Mouse (Mus musculus) midbrain, embryonic 13.5 days (tissue): Measurements from ENCODE around the gene Elovl1. TPM values are rescaled to one million over a fixed set of nuclear protein-coding genes. Genes with fewer than 3 reads are reported as not detected.

Source experiments
- ATAC-seq: fragments of 200-750 bp; cut with Nextera tagmentation; 2 replicates; pipeline ENCODE4 v1.8.0; 2017; ENCODE audit warnings: mild to moderate bottlenecking, moderate TSS enrichment, moderate library complexity
- H3K27ac ChIP-seq: fragments of 300-500 bp; sonication (generic); 2 replicates; pipeline ENCODE4 v1.5.1; 2015; ENCODE audit warnings: inconsistent platforms, mild to moderate bottlenecking, moderate library complexity
- H3K27me3 ChIP-seq: fragments of 300-500 bp; sonication (generic); 2 replicates; pipeline ENCODE4 v1.6.1; 2015; ENCODE audit warnings: mild to moderate bottlenecking, inconsistent platforms
- H3K36me3 ChIP-seq: fragments of 300-500 bp; sonication (generic); 2 replicates; pipeline ENCODE4 v1.6.1; 2015; ENCODE audit warnings: mild to moderate bottlenecking, inconsistent platforms
- H3K4me1 ChIP-seq: fragments of 300-500 bp; sonication (generic); replicated peaks from 2 replicates; pipeline ENCODE4 v1.6.1; 2015; ENCODE audit warnings: inconsistent platforms
- H3K4me2 ChIP-seq: fragments of 300-500 bp; sonication (generic); replicated peaks from 2 replicates; pipeline ENCODE4 v1.6.1; 2015; ENCODE audit warnings: moderate library complexity, mild to moderate bottlenecking, inconsistent platforms
- H3K4me3 ChIP-seq: fragments of 300-500 bp; sonication (generic); replicated peaks from 2 replicates; pipeline ENCODE4 v1.5.1; 2015; ENCODE audit warnings: mild to moderate bottlenecking, inconsistent platforms
- H3K9ac ChIP-seq: fragments of 300-500 bp; sonication (generic); replicated peaks from 2 replicates; pipeline ENCODE4 v1.6.1; 2015; ENCODE audit warnings: mild to moderate bottlenecking, inconsistent platforms
- H3K9me3 ChIP-seq: fragments of 300-500 bp; sonication (generic); 2 replicates; pipeline ENCODE4 v1.6.1; 2016; ENCODE audit warnings: mild to moderate bottlenecking, inconsistent platforms
- WGBS: fragments of 180-500 bp; shearing (Covaris S2); methylation state at CpG from one replicate; pipeline ENCODE4 v1.1.7; 2015; 5-methylcytosine and 5-hydroxymethylcytosine counted together
- polyA plus RNA-seq: library from polyadenylated mRNA; unstranded; fragments of >200 nt; fragmentation: Nextera tagmentation; extraction: Ambion mirVana; gene quantifications from 2 replicates; pipeline ENCODE4 v1.2.1, GENCODE M21; 2015

Elovl1 gene
- polyA plus RNA-seq, result 25.8 and 25.9 TPM in 2 replicates

GRCm38 (mm10) chr4:118427768-118428451 is at the start of gene Elovl1:
Elovl1 (plus strand) TSS chr4:118428093.
- no peaks in the 10 kb centered on the region for H3K9me3 ChIP-seq
- ATAC-seq, result peak; percentile 95
- under 1% methylated on average over 22 of the region's 31 CpGs for WGBS

GRCm38 (mm10) chr4:118383271-118383670 is 44.6 kb upstream of the Elovl1 start:
- Histone ChIP-seq H3K27ac (no peak overlapping the region), H3K4me2 (no peak overlapping the region), H3K9ac (no peak overlapping the region), H3K4me1 (no peaks in the 10 kb centered on the region), H3K4me3 (no peak overlapping the region), H3K27me3 (no peaks in the 10 kb centered on the region), H3K9me3 (no peaks in the 10 kb centered on the region), H3K36me3 (peaks cover 97% of the 10 kb centered on the region)
- no peak for ATAC-seq
- WGBS, result 92% methylated on average over 7 of the region's 7 CpGs

More at GRCm38 (mm10) chr4:118427768-118428451, at the start of gene Elovl1:
- Histone ChIP-seq H3K27ac (peak within 1 kb of the TSS; percentile 70), H3K27me3 (no peaks in the 10 kb centered on the region), H3K4me3 (peak within 1 kb of the TSS; percentile 57), H3K36me3 (peaks cover 36% of the 10 kb centered on the region), H3K9ac (peak within 1 kb of the TSS; percentile 78), H3K4me2 (peak within 1 kb of the TSS; percentile 62), H3K4me1 (peaks cover 30% of the 10 kb centered on the region)

GRCm38 (mm10) chr4:118387316-118387715 is 40.6 kb upstream of the Elovl1 start:
- WGBS, result 91% methylated on average over 8 of the region's 8 CpGs
- peaks cover 100% of the 10 kb centered on the region for H3K36me3 ChIP-seq
- no peaks in the 10 kb centered on the region for H3K4me1 ChIP-seq
- no peak overlapping the region for H3K27ac ChIP-seq
- H3K9me3 ChIP-seq, result no peaks in the 10 kb centered on the region
- no peaks in the 10 kb centered on the region for H3K27me3 ChIP-seq
- no peak for ATAC-seq
- H3K4me2 ChIP-seq, result no peak overlapping the region
- no peak overlapping the region for H3K4me3 ChIP-seq
- no peak overlapping the region for H3K9ac ChIP-seq

- no peak for ATAC-seq
These were observed 37.7 kb upstream of the Elovl1 start for GRCm38 (mm10) chr4:118390146-118390545.

GRCm38 (mm10) chr4:118394505-118394904 is 33.4 kb upstream of the Elovl1 start:
- Histone ChIP-seq H3K9ac (no peak overlapping the region), H3K4me3 (no peak overlapping the region)

More at GRCm38 (mm10) chr4:118390146-118390545, 37.7 kb upstream of the Elovl1 start:
- WGBS, result 92% methylated on average over 11 of the region's 11 CpGs
- Histone ChIP-seq H3K4me1 (no peaks in the 10 kb centered on the region), H3K27ac (no peak overlapping the region), H3K4me2 (no peak overlapping the region), H3K36me3 (peaks cover 100% of the 10 kb centered on the region), H3K9ac (no peak overlapping the region), H3K4me3 (no peak overlapping the region), H3K9me3 (no peaks in the 10 kb centered on the region), H3K27me3 (no peaks in the 10 kb centered on the region)

GRCm38 (mm10) chr4:118395289-118395688 is 32.6 kb upstream of the Elovl1 start:
- Histone ChIP-seq H3K4me2 (no peak overlapping the region), H3K27ac (no peak overlapping the region), H3K4me1 (no peaks in the 10 kb centered on the region), H3K9me3 (no peaks in the 10 kb centered on the region), H3K9ac (no peak overlapping the region), H3K36me3 (peaks cover 98% of the 10 kb centered on the region), H3K27me3 (no peaks in the 10 kb centered on the region), H3K4me3 (no peak overlapping the region)
- no peak for ATAC-seq
- 90% methylated on average over 4 of the region's 4 CpGs for WGBS

More at GRCm38 (mm10) chr4:118394505-118394904, 33.4 kb upstream of the Elovl1 start:
- no peak overlapping the region for H3K4me2 ChIP-seq
- H3K36me3 ChIP-seq, result peaks cover 98% of the 10 kb centered on the region
- no peak overlapping the region for H3K27ac ChIP-seq
- H3K4me1 ChIP-seq, result no peaks in the 10 kb centered on the region
- 96% methylated on average over 6 of the region's 6 CpGs for WGBS
- no peaks in the 10 kb centered on the region for H3K27me3 ChIP-seq
- ATAC-seq, result no peak
- H3K9me3 ChIP-seq, result no peaks in the 10 kb centered on the region

GRCm38 (mm10) chr4:118396433-118396832 is 31.5 kb upstream of the Elovl1 start:
- Histone ChIP-seq H3K4me2 (no peak overlapping the region), H3K36me3 (peaks cover 98% of the 10 kb centered on the region), H3K4me3 (no peak overlapping the region), H3K9me3 (no peaks in the 10 kb centered on the region), H3K27me3 (no peaks in the 10 kb centered on the region), H3K4me1 (no peaks in the 10 kb centered on the region), H3K27ac (no peak overlapping the region), H3K9ac (no peak overlapping the region)
- ATAC-seq, result no peak
- WGBS, result 84% methylated on average over 3 of the region's 3 CpGs

- Histone ChIP-seq H3K36me3 (peaks cover 96% of the 10 kb centered on the region), H3K27ac (no peak overlapping the region), H3K9me3 (no peaks in the 10 kb centered on the region), H3K4me1 (no peaks in the 10 kb centered on the region), H3K4me3 (no peak overlapping the region), H3K27me3 (no peaks in the 10 kb centered on the region), H3K9ac (no peak overlapping the region), H3K4me2 (no peak overlapping the region)
- ATAC-seq, result no peak
- 94% methylated on average over 6 of the region's 6 CpGs for WGBS
These were observed 29.5 kb upstream of the Elovl1 start for GRCm38 (mm10) chr4:118398400-118398799.

GRCm38 (mm10) chr4:118401421-118401820 is 26.5 kb upstream of the Elovl1 start:
- Histone ChIP-seq H3K9me3 (no peaks in the 10 kb centered on the region), H3K4me1 (no peaks in the 10 kb centered on the region), H3K4me3 (no peak overlapping the region), H3K27me3 (no peaks in the 10 kb centered on the region), H3K9ac (no peak overlapping the region), H3K36me3 (peaks cover 81% of the 10 kb centered on the region), H3K4me2 (no peak overlapping the region), H3K27ac (no peak overlapping the region)
- WGBS, result 98% methylated on average over 3 of the region's 3 CpGs
- no peak for ATAC-seq

- Histone ChIP-seq H3K9ac (no peak overlapping the region), H3K36me3 (peaks cover 76% of the 10 kb centered on the region), H3K4me1 (no peaks in the 10 kb centered on the region), H3K9me3 (no peaks in the 10 kb centered on the region), H3K4me2 (no peak overlapping the region), H3K4me3 (no peak overlapping the region), H3K27ac (no peak overlapping the region), H3K27me3 (no peaks in the 10 kb centered on the region)
- no peak for ATAC-seq
- WGBS, result 94% methylated on average over 5 of the region's 5 CpGs
These were observed 26.0 kb upstream of the Elovl1 start for GRCm38 (mm10) chr4:118401918-118402317.

- H3K4me1 ChIP-seq, result peaks cover 7% of the 10 kb centered on the region
- H3K36me3 ChIP-seq, result peaks cover 68% of the 10 kb centered on the region
- 93% methylated on average over 12 of the region's 12 CpGs for WGBS
- no peak overlapping the region for H3K9ac ChIP-seq
- no peak overlapping the region for H3K4me2 ChIP-seq
- no peak for ATAC-seq
- no peak overlapping the region for H3K27ac ChIP-seq
- no peaks in the 10 kb centered on the region for H3K27me3 ChIP-seq
- H3K4me3 ChIP-seq, result no peak overlapping the region
- H3K9me3 ChIP-seq, result no peaks in the 10 kb centered on the region
These were observed 25.2 kb upstream of the Elovl1 start for GRCm38 (mm10) chr4:118402701-118403100.

GRCm38 (mm10) chr4:118409142-118409900 is 18.6 kb upstream of the Elovl1 start, which contains the start of the genes Szt2 and Med8:
Szt2 (minus strand) TSS chr4:118409273.
Med8 (plus strand) TSS chr4:118409337.
- peaks cover 25% of the 10 kb centered on the region for H3K4me1 ChIP-seq
- H3K4me2 ChIP-seq, result peak within 1 kb of the TSS; percentile 77
- peak within 1 kb of the TSS; percentile 95 for H3K4me3 ChIP-seq
- no peaks in the 10 kb centered on the region for H3K27me3 ChIP-seq
- ATAC-seq, result peak; percentile 96
- no peaks in the 10 kb centered on the region for H3K9me3 ChIP-seq
- H3K27ac ChIP-seq, result peak within 1 kb of the TSS; percentile 49; the same call in 1 of the 2 replicates
- peaks cover 49% of the 10 kb centered on the region for H3K36me3 ChIP-seq
- H3K9ac ChIP-seq, result peak within 1 kb of the TSS; percentile 92
- 1% methylated on average over 53 of the region's 53 CpGs for WGBS
